Mouse (Mus musculus) lung, postnatal 0 days (tissue): Measurements from ENCODE around the gene BC049730.
"Not testable (repeated sequence)": the region's sequence is repeated elsewhere in the genome, so short reads cannot be mapped to it uniquely, and the experiment has no call there.

ENCODE experiments used
- CTCF ChIP-seq: IDR thresholded peaks from 2 replicates; pipeline ENCODE4 v1.5.1; 2016; ENCODE audit warnings: antibody characterized with exemption, mild to moderate bottlenecking
- EP300 ChIP-seq: IDR thresholded peaks from 2 replicates; pipeline ENCODE4 v1.6.1; 2016; ENCODE audit warnings: antibody characterized with exemption, mild to moderate bottlenecking, control low read depth

GRCm38 (mm10) chr7:24726808-24727207 lies 17.8 kb downstream of the BC049730 start, which contains the start of gene Gm4763:
- not testable (repeated sequence) for TF ChIP-seq CTCF, EP300
